Mouse (Mus musculus): ENCODE measurements around the gene Rad1. TPM values are rescaled to one million over a fixed set of nuclear protein-coding genes. Genes with fewer than 3 reads are reported as not detected.
A peak's percentile ranks its signal among the peaks of the same experiment; 100 is the strongest.

Rad1 gene
- total and polyA plus RNA-seq, 3 experiments: 34.6 to 47.0 TPM; not detected in 1

DNA sequence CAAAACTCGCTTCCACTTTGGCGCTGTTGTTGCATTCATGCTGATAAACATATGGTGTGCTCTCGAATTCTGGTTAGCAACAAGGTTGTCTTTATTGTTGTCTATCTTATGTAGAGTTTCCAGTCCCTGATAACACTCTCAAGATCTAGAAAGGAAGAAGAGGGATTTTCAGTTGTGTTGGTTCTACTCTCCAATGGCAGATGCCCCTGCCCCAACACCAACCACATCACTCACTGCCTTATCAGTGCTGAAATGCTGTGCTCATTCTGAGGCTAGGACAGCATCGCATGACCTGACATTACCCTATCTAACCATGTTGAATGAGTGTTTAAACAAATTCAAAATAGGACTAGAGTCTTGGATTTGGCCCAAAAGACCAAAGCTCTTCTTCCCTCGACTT lies 14.2 kb downstream of the Rad1 start:
- no peak for TF ChIP-seq HCFC1 (IDR thresholded peaks at IDR 0.05; ENCODE audit: low read depth, low read length)
- no peak for TF ChIP-seq UBTF (IDR thresholded peaks at IDR 0.05; ENCODE audit: borderline replicate concordance, insufficient read depth, low read depth, low read length)
- TF ChIP-seq KAT2A (conservative IDR thresholded peaks at IDR 0.05; ENCODE audit: low read depth, low read length): no peak
- no peak for TF ChIP-seq GABPA (IDR thresholded peaks at IDR 0.05; ENCODE audit: low read depth, low read length)
- no peak for TF ChIP-seq CHD2 (IDR thresholded peaks at IDR 0.05; ENCODE audit: low read length)
- no peak for TF ChIP-seq JUND (IDR thresholded peaks at IDR 0.05; ENCODE audit: low read depth, low read length)
- TF ChIP-seq POLR2AphosphoS2 (IDR thresholded peaks at IDR 0.05; ENCODE audit: low read length): 0 out of 2 replicates have a peak, but pooled peaks have one; percentile 19
- peak in 1 of 2 experiments; percentile 62; a peak in 2 of 4 replicates for TF ChIP-seq EP300 (IDR thresholded peaks at IDR 0.05; ENCODE audit: low read depth in 1 of 2, low read length in 2 of 2)
- TF ChIP-seq POLR2A (IDR thresholded peaks at IDR 0.05; ENCODE audit: control insufficient read depth in 1 of 2, insufficient read depth in 1 of 2, low read depth in 1 of 2, low read length in 2 of 2, poor library complexity in 1 of 2): no peak
- peak; percentile 86 for TF ChIP-seq GATA1 (IDR thresholded peaks at IDR 0.05; ENCODE audit: low read depth, low read length)
- no peak for TF ChIP-seq MAFK (IDR thresholded peaks at IDR 0.05; ENCODE audit: borderline replicate concordance, low read depth, low read length)
- TF ChIP-seq MEF2A (IDR thresholded peaks at IDR 0.05; ENCODE audit: extremely low read depth, insufficient replicate concordance, low read depth, low read length, poor library complexity, severe bottlenecking): no peak
- TF ChIP-seq MYB (IDR thresholded peaks at IDR 0.05; ENCODE audit: low read depth, low read length): no peak
- no peak for TF ChIP-seq MAZ (IDR thresholded peaks at IDR 0.05; ENCODE audit: low read depth, low read length)
- TF ChIP-seq CHD1 (IDR thresholded peaks at IDR 0.05; ENCODE audit: low read depth, low read length): no peak
- TF ChIP-seq USF1 (IDR thresholded peaks at IDR 0.05; ENCODE audit: low read depth, low read length): no peak
- no peak for TF ChIP-seq POLR2AphosphoS5 (IDR thresholded peaks at IDR 0.05; ENCODE audit: borderline replicate concordance, low read depth, low read length)
- no peak for TF ChIP-seq BHLHE40 (IDR thresholded peaks at IDR 0.05; ENCODE audit: borderline replicate concordance, low read depth, low read length)
- TF ChIP-seq ZMIZ1 (IDR thresholded peaks at IDR 0.05; ENCODE audit: low read depth, low read length): no peak
- no peak for TF ChIP-seq TAL1 (IDR thresholded peaks at IDR 0.05; ENCODE audit: low read length)
- no peak for TF ChIP-seq TBP (IDR thresholded peaks at IDR 0.05; ENCODE audit: low read depth, low read length)
- TF ChIP-seq SIN3A (IDR thresholded peaks at IDR 0.05; ENCODE audit: low read length): no peak
- peak; percentile 25; the same call in 1 of the 2 replicates for TF ChIP-seq ETS1 (IDR thresholded peaks at IDR 0.05; ENCODE audit: low read depth, low read length)
- TF ChIP-seq NRF1 (IDR thresholded peaks at IDR 0.05; ENCODE audit: insufficient read depth, low read depth, low read length, poor library complexity, severe bottlenecking): no peak
- peak; percentile 40; the same call in 1 of the 2 replicates for TF ChIP-seq TCF12 (IDR thresholded peaks at IDR 0.05; ENCODE audit: low read depth, low read length)
- no peak for TF ChIP-seq ZKSCAN1 (IDR thresholded peaks at IDR 0.05; ENCODE audit: low read depth, low read length)
- no peak for TF ChIP-seq E2F4 (IDR thresholded peaks at IDR 0.05; ENCODE audit: borderline replicate concordance, low read depth, low read length)
- TF ChIP-seq RCOR1 (IDR thresholded peaks at IDR 0.05; ENCODE audit: low read depth, low read length): peak; percentile 75
- TF ChIP-seq NELFE (IDR thresholded peaks at IDR 0.05; ENCODE audit: low read depth, low read length): no peak
- TF ChIP-seq RAD21 (IDR thresholded peaks at IDR 0.05; ENCODE audit: low read depth, low read length): no peak
- DNase-seq (ENCODE audit: low read depth, low spot score): peak; percentile 79
- H3K36me3 ChIP-seq (ENCODE audit: control insufficient read depth in 1 of 2, insufficient read depth in 2 of 2, low read length in 2 of 2): peaks cover 0 to 18% of the 10 kb centered on the region in 2 experiments; a peak in 2 of 4 replicates
- H3K9me3 ChIP-seq (replicated peaks; ENCODE audit: insufficient read depth, low read length): no peaks in the 10 kb centered on the region
- 0 out of 4 replicates have a peak, but pooled peaks cover 0 to 6% of the 10 kb centered on the region in 2 experiments for H3K4me1 ChIP-seq (ENCODE audit: control insufficient read depth in 1 of 2, insufficient read depth in 2 of 2, low read length in 2 of 2)
- H3K27ac ChIP-seq (ENCODE audit: control insufficient read depth, low read depth, low read length): peak overlapping the region; percentile 49; the same call in 1 of the 2 replicates
- peak overlapping the region; percentile 10 to 57 for H3K4me3 ChIP-seq (ENCODE audit: control insufficient read depth in 1 of 2, insufficient read depth in 1 of 2, low read depth in 2 of 2, low read length in 2 of 2)
- H3K9ac ChIP-seq (ENCODE audit: control insufficient read depth, low read depth, low read length, poor library complexity, severe bottlenecking): peak overlapping the region; percentile 32
- no peaks in the 10 kb centered on the region for H3K79me2 ChIP-seq (ENCODE audit: control insufficient read depth, insufficient read depth, low read length, poor library complexity)
- no peaks in the 10 kb centered on the region for H3K27me3 ChIP-seq (ENCODE audit: control insufficient read depth in 1 of 2, insufficient read depth in 2 of 2, low read length in 2 of 2)

Measured in MEL (cell line).